Mouse (Mus musculus) spleen, adult 2 months (tissue): Measurements from ENCODE around the gene Cbx1.

Experiments
- CTCF ChIP-seq: fragments of 200-500 bp; IDR thresholded peaks from 2 replicates; pipeline ENCODE4 v1.5.1; 2011; ENCODE audit warnings: mild to moderate bottlenecking, inconsistent platforms; ENCODE audit not compliant: insufficient read depth, insufficient read length, insufficient replicate concordance; ENCODE audit errors: extremely low read depth
- POLR2A ChIP-seq: fragments of 200-500 bp; IDR thresholded peaks from 2 replicates; pipeline ENCODE4 v1.6.1; 2011; ENCODE audit warnings: low read depth, low read length, inconsistent platforms

- TF ChIP-seq CTCF = no peak
- TF ChIP-seq POLR2A = no peak
Observed at GRCm38 (mm10) chr11:96772413-96772812, 16.5 kb upstream of the Cbx1 start.
